Mouse (Mus musculus): ENCODE data around the gene Ndnf. TPM values are rescaled to one million over a fixed set of nuclear protein-coding genes. Genes with fewer than 3 reads are reported as not detected.

Gene Ndnf
- polyA plus RNA-seq, 1 experiment from 2014 or later, result 0.08 TPM

GRCm38 (mm10) chr6:65669971-65670370, 1.4 kb upstream of the Ndnf start:
- Histone ChIP-seq H3K9ac (no peak overlapping the region), H3K27me3 (replicated peaks) (peaks cover 58% of the 10 kb centered on the region), H3K36me3 (no peaks in the 10 kb centered on the region), H3K4me1 (peaks cover 18% of the 10 kb centered on the region; the same call in 1 of the 2 replicates), H3K4me2 (no peak overlapping the region), H3K27ac (no peak overlapping the region), H3K4me3 (no peak overlapping the region), H3K9me3 (replicated peaks) (no peaks in the 10 kb centered on the region)
- no peak for ATAC-seq
- 54% methylated on average over 2 of the region's 2 CpGs for whole genome bisulfite sequencing (ENCODE audit: insufficient replicate concordance)

GRCm38 (mm10) chr6:65670981-65671411, 394 bp upstream of the Ndnf start:
- H3K36me3 ChIP-seq, result no peaks in the 10 kb centered on the region
- no peak overlapping the region for H3K9ac ChIP-seq
- no peaks in the 10 kb centered on the region for H3K9me3 ChIP-seq (replicated peaks)
- peak overlapping the region; percentile 80 for H3K4me2 ChIP-seq
- peaks cover 61% of the 10 kb centered on the region for H3K27me3 ChIP-seq (replicated peaks)
- 9% methylated on average over 19 of the region's 21 CpGs for WGBS (ENCODE audit: insufficient replicate concordance)
- H3K4me3 ChIP-seq, result peak overlapping the region; percentile 56
- H3K4me1 ChIP-seq, result peaks cover 18% of the 10 kb centered on the region; the same call in 1 of the 2 replicates
- no peak overlapping the region for H3K27ac ChIP-seq
- 0 out of 2 replicates have a peak, but pooled peaks have one; percentile 2 for ATAC-seq

GRCm38 (mm10) chr6:65672131-65673031, 991 bp downstream of the Ndnf start:
- Histone ChIP-seq H3K4me3 (peak overlapping the region; percentile 56), H3K36me3 (no peaks in the 10 kb centered on the region), H3K9me3 (replicated peaks) (no peaks in the 10 kb centered on the region), H3K9ac (peak overlapping the region; percentile 27; the same call in 1 of the 2 replicates), H3K27ac (no peak overlapping the region), H3K4me2 (peak overlapping the region; percentile 80), H3K4me1 (peaks cover 18% of the 10 kb centered on the region; the same call in 1 of the 2 replicates), H3K27me3 (replicated peaks) (peaks cover 61% of the 10 kb centered on the region)
- under 1% methylated on average over 57 of the region's 57 CpGs for WGBS (ENCODE audit: insufficient replicate concordance)
- ATAC-seq, result no peak

GRCm38 (mm10) chr6:65693938-65694337, 22.5 kb downstream of the Ndnf start:
- Histone ChIP-seq H3K9ac (no peak overlapping the region), H3K27me3 (replicated peaks) (no peaks in the 10 kb centered on the region), H3K9me3 (replicated peaks) (no peaks in the 10 kb centered on the region), H3K4me1 (no peaks in the 10 kb centered on the region), H3K4me3 (no peak overlapping the region), H3K4me2 (no peak overlapping the region), H3K36me3 (no peaks in the 10 kb centered on the region), H3K27ac (no peak overlapping the region)
- ATAC-seq, result no peak

GRCm38 (mm10) chr6:65720676-65721075, 49.3 kb downstream of the Ndnf start:
- ATAC-seq, result no peak

GRCm38 (mm10) chr6:65725677-65726076, 54.3 kb downstream of the Ndnf start:
- Histone ChIP-seq H3K9ac (no peak overlapping the region), H3K4me3 (no peak overlapping the region), H3K36me3 (no peaks in the 10 kb centered on the region), H3K27ac (no peak overlapping the region), H3K9me3 (replicated peaks) (no peaks in the 10 kb centered on the region), H3K27me3 (replicated peaks) (no peaks in the 10 kb centered on the region), H3K4me2 (no peak overlapping the region), H3K4me1 (no peaks in the 10 kb centered on the region)
- 62% methylated on average over 2 of the region's 2 CpGs for WGBS (ENCODE audit: insufficient replicate concordance)
- ATAC-seq, result no peak

More at GRCm38 (mm10) chr6:65720676-65721075, 49.3 kb downstream of the Ndnf start:
- Histone ChIP-seq H3K4me3 (no peak overlapping the region), H3K27me3 (replicated peaks) (no peaks in the 10 kb centered on the region), H3K9me3 (replicated peaks) (no peaks in the 10 kb centered on the region), H3K4me1 (no peaks in the 10 kb centered on the region), H3K9ac (no peak overlapping the region), H3K27ac (no peak overlapping the region), H3K36me3 (no peaks in the 10 kb centered on the region), H3K4me2 (no peak overlapping the region)
- 41% methylated on average over 1 of the region's 1 CpGs for WGBS (ENCODE audit: insufficient replicate concordance)

- WGBS (ENCODE audit: insufficient replicate concordance), result 62% methylated on average over 3 of the region's 3 CpGs
- H3K27me3 ChIP-seq (replicated peaks), result no peaks in the 10 kb centered on the region
- H3K9me3 ChIP-seq (replicated peaks), result no peaks in the 10 kb centered on the region
- no peak overlapping the region for H3K4me2 ChIP-seq
- H3K4me1 ChIP-seq, result no peaks in the 10 kb centered on the region
- ATAC-seq, result no peak
- H3K36me3 ChIP-seq, result no peaks in the 10 kb centered on the region
- no peak overlapping the region for H3K27ac ChIP-seq
- H3K4me3 ChIP-seq, result no peak overlapping the region
- no peak overlapping the region for H3K9ac ChIP-seq
These were observed 56.9 kb downstream of the Ndnf start for GRCm38 (mm10) chr6:65728261-65728660.

GRCm38 (mm10) chr6:65739442-65739841, 68.1 kb downstream of the Ndnf start:
- H3K36me3 ChIP-seq, result no peaks in the 10 kb centered on the region
- peak; percentile 64 for ATAC-seq

GRCm38 (mm10) chr6:65743144-65743870, 71.9 kb downstream of the Ndnf start:
- Histone ChIP-seq H3K4me1 (no peaks in the 10 kb centered on the region), H3K27ac (no peak overlapping the region), H3K27me3 (replicated peaks) (no peaks in the 10 kb centered on the region), H3K4me3 (no peak overlapping the region), H3K4me2 (no peak overlapping the region), H3K9me3 (replicated peaks) (no peaks in the 10 kb centered on the region), H3K9ac (no peak overlapping the region), H3K36me3 (no peaks in the 10 kb centered on the region)
- no peak for ATAC-seq
- 86% methylated on average over 1 of the region's 1 CpGs for WGBS (ENCODE audit: insufficient replicate concordance)

More at GRCm38 (mm10) chr6:65739442-65739841, 68.1 kb downstream of the Ndnf start:
- H3K9me3 ChIP-seq (replicated peaks), result no peaks in the 10 kb centered on the region
- no peaks in the 10 kb centered on the region for H3K27me3 ChIP-seq (replicated peaks)
- no peak overlapping the region for H3K4me3 ChIP-seq
- WGBS (ENCODE audit: insufficient replicate concordance), result 39% methylated on average over 7 of the region's 8 CpGs
- H3K4me1 ChIP-seq, result no peaks in the 10 kb centered on the region
- H3K9ac ChIP-seq, result no peak overlapping the region
- H3K27ac ChIP-seq, result no peak overlapping the region
- no peak overlapping the region for H3K4me2 ChIP-seq

GRCm38 (mm10) chr6:65743871-65744202, 72.4 kb downstream of the Ndnf start:
- no peak overlapping the region for H3K27ac ChIP-seq
- H3K36me3 ChIP-seq, result no peaks in the 10 kb centered on the region
- no peak overlapping the region for H3K9ac ChIP-seq
- no peaks in the 10 kb centered on the region for H3K9me3 ChIP-seq (replicated peaks)
- H3K4me1 ChIP-seq, result no peaks in the 10 kb centered on the region
- no peaks in the 10 kb centered on the region for H3K27me3 ChIP-seq (replicated peaks)
- no peak overlapping the region for H3K4me3 ChIP-seq
- H3K4me2 ChIP-seq, result no peak overlapping the region
- ATAC-seq, result no peak

GRCm38 (mm10) chr6:65758214-65758613, 86.8 kb downstream of the Ndnf start:
- H3K36me3 ChIP-seq, result no peaks in the 10 kb centered on the region
- no peaks in the 10 kb centered on the region for H3K27me3 ChIP-seq (replicated peaks)
- no peak overlapping the region for H3K9ac ChIP-seq
- H3K4me3 ChIP-seq, result no peak overlapping the region
- no peaks in the 10 kb centered on the region for H3K9me3 ChIP-seq (replicated peaks)
- no peak overlapping the region for H3K27ac ChIP-seq
- no peak for ATAC-seq
- H3K4me2 ChIP-seq, result no peak overlapping the region
- H3K4me1 ChIP-seq, result no peaks in the 10 kb centered on the region
- WGBS (ENCODE audit: insufficient replicate concordance), result 50% methylated on average over 7 of the region's 7 CpGs

GRCm38 (mm10) chr6:65759174-65759573, 87.8 kb downstream of the Ndnf start:
- ATAC-seq, result no peak
- WGBS (ENCODE audit: insufficient replicate concordance), result 65% methylated on average over 5 of the region's 5 CpGs
- no peak overlapping the region for H3K4me2 ChIP-seq
- H3K9ac ChIP-seq, result no peak overlapping the region
- no peaks in the 10 kb centered on the region for H3K27me3 ChIP-seq (replicated peaks)
- H3K27ac ChIP-seq, result no peak overlapping the region
- no peaks in the 10 kb centered on the region for H3K4me1 ChIP-seq
- H3K4me3 ChIP-seq, result no peak overlapping the region
- no peaks in the 10 kb centered on the region for H3K9me3 ChIP-seq (replicated peaks)
- no peaks in the 10 kb centered on the region for H3K36me3 ChIP-seq

Data from liver, embryonic 12.5 days (tissue).